Mouse (Mus musculus): ENCODE results near the gene Cbr4. TPM values are rescaled to one million over a fixed set of nuclear protein-coding genes. Genes with fewer than 3 reads are reported as not detected.

Cbr4 gene
- total RNA-seq, 1 experiment from 2014 or later, result 59.9 TPM

DNA sequence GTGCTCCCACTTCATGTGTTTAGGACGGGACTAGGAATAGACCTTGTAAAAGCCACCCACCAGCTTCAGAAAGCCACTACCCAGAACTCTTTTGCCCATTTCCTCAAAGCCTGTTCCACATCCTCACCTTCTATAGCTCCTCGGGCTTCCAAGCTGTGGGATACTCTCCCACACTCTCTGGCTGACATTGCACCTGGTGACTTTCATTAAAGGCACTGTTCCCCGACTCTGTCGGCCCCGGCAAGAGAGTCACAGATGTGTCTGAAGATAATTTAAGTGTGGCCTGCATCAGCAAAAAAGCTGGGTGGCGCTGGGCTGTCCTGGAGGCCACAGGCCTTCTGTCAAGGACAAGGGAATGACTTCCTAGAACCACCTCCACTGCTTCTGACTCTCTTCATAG is 64.7 kb downstream of the Cbr4 start:
- no peak for DNase-seq

DNA sequence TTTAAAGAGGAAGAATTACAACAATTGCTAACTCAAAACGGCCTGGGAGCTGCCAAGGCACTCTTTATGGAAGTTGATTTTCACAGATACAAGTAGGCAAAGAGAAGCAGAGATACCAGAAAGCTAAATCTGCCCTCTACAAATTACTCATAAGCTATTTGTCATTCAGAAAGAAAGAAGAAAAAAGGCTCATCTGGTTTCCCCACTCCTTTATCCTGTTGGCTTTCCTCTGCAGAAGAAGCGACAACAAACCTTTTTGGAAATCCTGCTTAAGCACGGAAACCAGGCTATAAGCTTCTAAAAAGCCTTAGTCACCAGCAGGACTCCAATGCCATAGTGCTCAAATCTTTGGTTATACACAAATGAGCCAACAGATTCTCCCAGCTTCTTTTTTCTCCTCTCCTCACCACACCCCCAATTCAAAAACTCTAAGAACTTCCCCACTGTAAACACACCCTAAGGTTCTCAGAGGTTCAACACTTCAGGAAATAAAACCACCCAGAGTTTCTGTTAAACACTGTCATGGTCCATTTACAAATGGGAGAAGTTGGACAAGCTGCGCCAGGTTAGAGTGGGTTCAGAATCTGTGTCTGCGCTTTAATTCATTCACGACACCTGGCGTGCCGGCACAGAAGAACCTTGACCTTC is 65.3 kb downstream of the Cbr4 start:
- DNase-seq, result no peak

DNA sequence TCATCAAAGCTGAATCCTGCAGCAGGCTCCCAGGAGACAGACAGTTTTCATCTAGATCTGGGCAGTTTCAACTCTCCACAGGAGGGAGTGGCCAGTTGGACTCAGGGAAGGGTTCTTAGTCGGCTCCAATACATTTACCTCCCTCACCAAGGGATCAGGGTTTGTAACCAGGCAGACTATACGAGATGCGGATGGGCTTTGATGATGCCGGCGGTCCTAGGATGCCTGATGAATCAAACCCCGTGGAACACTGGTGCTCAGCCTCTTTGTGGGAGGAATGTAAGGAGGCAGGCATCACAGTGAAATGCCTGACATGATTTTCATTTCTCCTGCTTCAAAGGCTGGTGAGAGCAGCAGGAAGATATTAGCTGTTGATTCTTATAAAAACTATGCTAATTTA is 67.8 kb downstream of the Cbr4 start:
- no peak for DNase-seq

DNA sequence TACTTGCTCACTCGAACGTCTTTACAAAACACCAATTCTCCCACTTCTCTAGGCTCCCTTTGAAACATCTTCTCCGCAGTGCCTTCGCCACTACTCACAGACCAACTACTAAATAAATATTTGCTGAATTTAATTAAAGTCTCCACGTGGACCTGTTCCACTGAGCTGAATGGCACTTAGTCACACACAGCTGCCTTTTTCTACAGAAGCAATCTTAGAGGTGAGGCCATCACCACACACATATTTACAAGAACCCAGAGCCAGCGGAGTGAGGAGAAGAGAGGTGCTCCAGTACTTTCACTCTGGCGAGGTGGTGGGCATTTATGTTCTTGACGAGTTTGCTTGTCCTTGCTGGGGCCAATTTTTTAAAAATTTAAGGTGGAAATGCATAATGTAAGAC is 68.7 kb downstream of the Cbr4 start:
- no peak for DNase-seq

Measured in adrenal gland, postnatal 25 days (tissue).